Mouse (Mus musculus) thymus, postnatal 14 days (tissue): Measurements from ENCODE around the gene Atp6v0a1.

Experiments used
- DNase-seq: peaks from one replicate; pipeline ENCODE4 v3.0.0; 2021

Atp6v0a1 gene

GRCm38 (mm10) chr11:101030136-101030807 is 21.0 kb downstream of the Atp6v0a1 start:
- DNase-seq, result no peak

DNA sequence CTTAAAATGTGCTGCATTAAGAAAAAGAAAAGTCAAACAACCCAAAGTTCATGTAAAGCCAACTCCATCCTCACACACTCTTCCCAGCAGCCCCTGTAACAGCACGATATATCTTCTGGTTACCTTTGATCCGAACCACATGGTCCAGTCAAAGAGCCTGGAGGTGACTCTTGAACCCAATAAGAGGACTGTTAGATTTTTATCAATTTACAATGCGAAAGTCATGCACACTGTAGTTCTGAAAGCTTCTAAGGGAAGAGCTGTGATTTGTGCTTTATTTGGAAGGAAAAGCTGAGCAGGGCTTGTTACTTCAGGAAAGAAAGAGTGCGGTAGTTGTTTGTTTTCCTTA is 21.5 kb downstream of the Atp6v0a1 start:
- no peak for DNase-seq

- DNase-seq, result no peak
Measured at GRCm38 (mm10) chr11:101031470-101031869, 22.2 kb downstream of the Atp6v0a1 start.

GRCm38 (mm10) chr11:101033856-101034500 is 24.7 kb downstream of the Atp6v0a1 start:
- no peak for DNase-seq

DNA sequence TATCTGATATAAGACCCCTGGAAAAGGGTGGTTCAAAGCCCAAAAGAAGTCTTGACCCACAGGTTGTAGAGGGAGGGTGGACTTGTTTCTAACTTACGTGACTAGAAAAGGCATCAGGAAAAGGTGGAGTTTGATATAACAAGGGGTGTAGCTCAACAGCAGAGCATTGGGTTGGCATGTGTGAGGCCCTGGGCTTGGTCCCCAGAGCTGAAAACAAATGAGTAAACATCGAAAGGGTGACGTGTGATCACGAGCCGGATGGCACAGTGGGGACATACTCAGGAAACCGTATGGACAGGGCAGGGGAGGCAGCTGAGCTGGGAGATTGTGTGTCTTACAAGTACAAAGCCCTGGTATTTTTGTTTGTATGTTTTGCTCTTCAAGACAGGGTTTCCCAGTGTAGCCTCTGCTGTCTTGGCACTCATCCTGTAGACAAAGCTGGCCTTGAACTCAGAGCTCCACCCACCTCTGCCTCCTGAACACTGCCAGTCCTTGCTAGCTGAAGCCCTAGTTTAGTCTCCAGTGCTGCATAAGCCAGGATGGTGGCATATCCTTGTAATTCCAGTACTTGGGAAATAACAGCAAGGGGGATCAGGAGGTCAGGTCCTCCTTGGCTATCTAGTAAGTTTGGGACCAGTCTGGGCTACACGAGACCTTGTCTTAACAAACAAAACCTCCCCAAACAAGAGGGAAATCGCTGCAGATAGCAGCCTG is 25.5 kb downstream of the Atp6v0a1 start:
- no peak for DNase-seq

DNA sequence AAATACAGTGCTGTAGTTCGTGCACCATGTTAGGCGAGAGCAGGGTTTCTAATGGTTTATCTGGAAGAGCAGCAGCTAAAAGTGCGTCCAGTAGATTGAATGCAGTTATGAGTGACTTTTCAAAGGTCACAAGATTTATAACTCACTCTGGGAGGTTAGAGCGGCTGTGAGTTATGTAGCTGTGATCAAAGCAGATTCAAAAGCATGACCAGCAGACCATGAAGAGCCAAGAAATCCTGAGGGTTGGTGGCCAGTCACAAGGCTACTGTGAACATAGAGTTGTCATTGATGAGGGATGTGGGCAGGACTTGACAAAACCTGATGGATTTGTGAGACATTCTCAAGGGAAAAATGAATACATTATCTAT is 26.1 kb downstream of the Atp6v0a1 start:
- DNase-seq, result no peak

- DNase-seq, result no peak
Measured at GRCm38 (mm10) chr11:101037795-101038194, 28.5 kb downstream of the Atp6v0a1 start.

- DNase-seq, result peak; percentile 58
Measured at GRCm38 (mm10) chr11:101045826-101046225, 36.6 kb downstream of the Atp6v0a1 start.

DNA sequence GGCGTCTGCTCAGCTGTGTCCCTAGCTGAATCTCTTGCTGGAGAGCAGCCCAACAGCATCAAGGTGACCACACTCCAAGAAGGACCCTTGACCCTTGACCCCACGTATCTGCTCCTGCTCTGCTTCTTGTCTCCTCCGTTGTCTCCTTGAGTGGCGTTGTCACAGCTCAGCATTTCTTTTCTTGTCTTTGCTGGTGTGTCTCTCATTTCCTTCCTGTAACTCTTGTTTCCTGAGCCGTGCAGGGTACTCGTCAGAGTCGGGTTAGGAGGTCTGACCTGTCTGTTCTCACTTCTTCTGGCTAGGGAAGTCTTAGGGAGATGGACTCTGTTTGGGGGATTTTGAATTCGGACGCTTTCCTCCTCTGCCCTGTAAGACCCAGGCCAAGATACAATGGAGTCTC is 37.2 kb downstream of the Atp6v0a1 start:
- DNase-seq, result peak; percentile 59

- DNase-seq, result peak; percentile 35
Measured at GRCm38 (mm10) chr11:101047502-101047901, 38.2 kb downstream of the Atp6v0a1 start.

DNA sequence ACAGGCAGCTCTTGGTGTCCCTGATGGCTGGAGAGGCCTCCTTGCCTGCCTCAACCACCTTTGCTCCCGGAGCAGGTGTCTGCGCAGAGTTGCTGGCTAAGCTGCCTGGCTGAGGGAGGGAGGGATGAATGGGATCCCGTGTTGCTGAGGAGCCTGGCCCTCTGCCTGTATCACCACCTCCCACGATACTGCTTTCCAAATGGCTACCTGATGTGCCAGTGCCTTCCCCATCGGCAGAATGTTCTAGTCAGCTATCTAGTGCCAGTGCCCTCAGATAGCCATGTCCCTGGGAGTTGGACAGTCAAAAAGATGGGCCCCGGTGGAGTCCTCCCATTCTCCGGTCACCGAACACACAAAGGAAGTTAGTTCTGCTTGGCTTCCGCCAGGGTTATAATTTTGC is 41.1 kb downstream of the Atp6v0a1 start:
- DNase-seq, result no peak

- DNase-seq, result no peak
Measured at GRCm38 (mm10) chr11:101051051-101051493, 41.8 kb downstream of the Atp6v0a1 start.

DNA sequence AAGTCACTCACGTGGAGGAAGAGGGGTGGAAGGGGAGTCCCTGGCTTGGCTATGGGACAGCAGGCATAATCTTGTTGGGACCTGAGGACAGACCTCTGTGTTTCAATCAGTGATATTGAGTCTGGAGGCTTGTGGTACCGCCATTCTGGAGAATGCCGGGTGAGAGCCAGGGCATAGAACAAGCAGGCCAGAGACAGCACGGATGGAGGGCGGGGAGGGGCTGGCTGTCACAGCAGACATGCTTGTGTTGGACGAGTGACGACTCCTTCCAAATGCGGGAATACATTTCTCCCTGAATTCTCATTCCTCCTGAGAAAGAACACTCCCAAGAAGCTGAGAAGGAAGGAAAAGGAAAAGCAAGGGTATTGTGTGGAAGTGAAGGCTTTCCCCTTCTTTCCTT is 42.4 kb downstream of the Atp6v0a1 start:
- no peak for DNase-seq

GRCm38 (mm10) chr11:101052751-101053473 is 43.7 kb downstream of the Atp6v0a1 start:
- no peak for DNase-seq

DNA sequence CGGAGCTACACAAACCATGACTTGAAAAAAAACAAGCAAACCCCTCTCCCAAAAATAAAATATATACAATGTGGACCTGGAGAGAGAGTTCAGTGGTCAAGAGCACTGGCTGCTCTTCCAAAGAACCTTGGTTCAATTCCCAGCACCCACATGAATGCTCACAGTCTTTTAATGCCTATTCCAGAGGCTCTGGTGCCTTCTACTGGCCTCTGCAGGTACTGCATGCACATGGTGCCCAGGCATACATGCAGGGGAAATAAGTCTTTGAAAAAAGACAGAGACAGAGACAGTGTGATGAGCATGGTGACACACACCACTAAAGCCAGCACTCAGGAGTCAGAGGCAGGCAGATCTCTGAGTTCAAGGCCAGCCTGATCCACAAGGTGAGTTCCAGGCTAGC is 44.7 kb downstream of the Atp6v0a1 start:
- peak; percentile 47 for DNase-seq

- DNase-seq, result no peak
Measured at GRCm38 (mm10) chr11:101055418-101055817, 46.2 kb downstream of the Atp6v0a1 start.

DNA sequence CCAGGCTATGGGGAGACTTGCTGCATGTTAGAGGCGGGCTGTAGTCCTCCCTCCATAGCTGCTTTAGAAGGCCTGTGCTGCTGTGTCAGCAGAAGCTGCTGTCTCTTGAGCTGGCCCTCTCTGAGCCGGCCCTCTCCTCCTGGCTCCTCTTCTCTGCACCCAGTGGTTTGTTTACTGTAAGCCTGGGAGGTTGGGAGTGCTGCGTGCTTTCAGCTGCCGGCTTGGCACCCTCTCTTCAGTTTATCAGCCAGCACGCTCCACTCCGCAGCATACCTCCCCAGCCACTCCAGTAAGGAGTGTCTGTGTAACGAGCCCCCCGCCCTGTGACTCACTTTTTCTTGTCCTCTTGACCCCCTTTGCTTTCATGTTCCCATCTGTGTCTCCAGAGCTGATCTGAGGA is 47.6 kb downstream of the Atp6v0a1 start:
- no peak for DNase-seq

- peak; percentile 93 for DNase-seq
Measured at GRCm38 (mm10) chr11:101057860-101058259, 48.6 kb downstream of the Atp6v0a1 start.

- no peak for DNase-seq
Measured at GRCm38 (mm10) chr11:101058726-101059125, 49.5 kb downstream of the Atp6v0a1 start.

GRCm38 (mm10) chr11:101059473-101059872 is 50.2 kb downstream of the Atp6v0a1 start:
- no peak for DNase-seq

- DNase-seq, result no peak
Measured at GRCm38 (mm10) chr11:101060126-101060525, 50.9 kb downstream of the Atp6v0a1 start.

GRCm38 (mm10) chr11:101061049-101061448 is 51.8 kb downstream of the Atp6v0a1 start:
- DNase-seq, result no peak

DNA sequence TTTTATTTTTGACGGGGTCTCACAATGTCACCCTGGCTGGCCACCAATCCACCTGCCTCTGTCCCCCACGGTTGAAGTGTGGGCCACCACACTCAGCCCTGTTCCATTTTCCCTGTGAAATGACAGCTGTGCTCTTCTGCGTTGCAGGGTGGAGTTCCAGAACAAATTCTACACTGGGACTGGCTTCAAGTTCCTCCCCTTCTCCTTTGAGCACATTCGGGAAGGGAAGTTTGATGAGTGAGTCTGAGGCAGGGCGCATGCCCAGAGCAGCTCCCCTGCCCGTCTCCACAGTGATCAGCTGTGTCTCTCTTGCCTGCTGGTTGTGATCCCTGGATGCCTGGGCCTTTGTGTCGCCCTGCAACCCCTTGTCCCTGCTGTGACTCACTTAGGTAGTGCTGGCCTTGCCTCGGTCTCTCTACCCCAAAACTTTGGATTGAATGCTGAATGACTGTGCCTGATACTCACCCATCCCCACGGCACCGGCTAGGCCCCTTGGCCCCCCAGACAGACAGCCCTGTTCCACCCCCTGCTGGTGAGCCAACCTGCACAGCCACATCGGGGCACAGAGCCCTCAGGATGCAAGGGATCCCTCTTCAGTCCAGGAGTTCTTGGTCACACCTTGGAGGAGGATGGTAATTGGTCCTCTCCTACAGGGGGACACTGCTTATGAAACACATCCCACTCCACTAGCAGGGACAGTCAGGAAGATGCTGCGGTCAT is 53.1 kb downstream of the Atp6v0a1 start:
- peak; percentile 51 for DNase-seq
